Mouse (Mus musculus) adrenal gland, adult 2 months (tissue): ENCODE measurements at regions not wholly inside any gene's neighbourhood (a gene's known extent, or its start where the extent isn't known, plus 50 kb on each side); places are given as distances from the start of the nearest gene placed in this dataset.

Experiments
- DNase-seq: peaks from one replicate; pipeline ENCODE4 v3.0.0; 2021

DNA sequence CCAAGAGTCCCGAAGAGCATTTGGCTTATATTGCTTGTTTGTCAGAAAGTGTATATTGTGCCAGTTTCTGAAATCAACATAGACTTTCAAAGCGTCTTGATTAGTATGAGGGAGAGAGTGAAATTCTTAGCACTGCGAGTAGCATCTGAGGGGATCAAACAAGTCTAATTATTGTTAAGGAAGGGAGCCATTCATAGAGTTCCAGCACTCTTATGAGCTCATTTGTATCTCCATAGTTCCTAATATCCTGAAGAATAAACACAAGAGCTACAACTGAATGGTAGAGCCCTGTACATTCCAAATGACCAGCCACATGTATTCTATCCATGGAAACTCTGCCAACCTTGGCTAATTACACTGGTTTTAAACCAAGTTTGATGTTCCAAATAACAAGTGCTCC is 90.2 kb upstream of the Cntn6 start:
- no peak for DNase-seq

DNA sequence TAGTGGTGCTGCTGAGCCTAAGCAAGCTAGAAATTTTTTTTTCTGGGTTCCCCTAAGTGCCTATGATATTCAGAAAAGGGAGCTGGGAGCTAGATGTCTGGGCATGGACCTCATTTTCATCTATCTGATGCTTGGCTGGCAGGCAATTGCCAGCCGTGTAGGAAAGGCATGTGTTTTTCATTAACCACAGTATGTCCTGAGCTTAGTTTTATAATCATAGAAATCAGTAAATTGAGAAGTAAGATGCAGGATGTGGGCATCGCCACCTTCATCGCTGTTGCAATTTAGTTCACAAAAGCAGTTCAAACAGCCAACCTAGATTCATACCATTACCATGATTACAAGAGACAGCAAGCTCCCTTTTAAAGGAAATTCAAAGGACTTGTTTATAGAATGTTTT is 88.6 kb upstream of the Cntn6 start:
- DNase-seq, result no peak

DNA sequence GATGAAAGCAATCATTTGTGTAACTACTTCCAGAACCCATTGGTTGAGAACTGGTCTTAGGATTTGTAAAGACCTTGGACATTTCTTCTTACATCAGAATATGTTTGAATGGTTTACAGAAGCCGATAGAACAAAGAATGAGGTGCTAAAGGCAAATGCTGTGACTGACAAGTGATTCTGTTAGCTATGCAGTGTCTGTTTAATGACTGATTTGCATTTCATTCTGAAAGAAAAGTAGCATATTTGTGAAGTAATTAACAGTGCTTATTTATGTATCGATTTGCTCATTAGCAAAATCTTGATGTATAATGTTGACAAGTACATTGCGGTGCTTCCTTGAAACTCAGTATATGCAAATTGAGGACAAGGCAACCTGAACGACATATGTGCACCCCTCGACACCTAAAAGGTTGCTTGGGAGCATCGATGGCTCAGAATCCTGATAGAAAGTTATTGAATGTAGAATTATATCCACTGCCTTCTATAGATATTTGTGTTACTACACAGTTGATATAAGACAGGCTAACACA is 71.8 kb upstream of the Cntn6 start:
- DNase-seq, result no peak

DNA sequence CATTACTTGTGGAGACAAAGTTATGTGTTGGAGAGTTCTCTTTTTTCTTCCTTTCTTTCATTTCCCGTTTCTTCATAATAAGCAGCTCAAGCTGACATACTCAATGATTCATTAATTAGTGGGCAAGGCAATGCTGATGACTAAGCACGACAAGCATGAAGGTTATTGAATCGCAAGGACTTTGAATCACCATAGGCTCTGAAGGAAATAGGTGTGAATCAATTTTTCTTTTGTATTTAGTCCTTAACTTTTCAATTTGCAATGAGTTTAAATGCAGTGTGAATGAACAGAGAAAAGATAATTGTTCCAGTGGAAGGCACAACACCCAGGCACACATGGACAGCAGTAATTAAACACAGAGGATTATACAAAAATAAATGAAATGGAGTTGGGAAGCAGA is 54.6 kb upstream of the Cntn6 start:
- DNase-seq, result peak; percentile 4
